Mouse (Mus musculus) cerebellum, adult 2 months (tissue): Measurements from ENCODE around the gene Bcas3.

Experiments used
- CTCF ChIP-seq: fragments of 200-500 bp; IDR thresholded peaks from 2 replicates; pipeline ENCODE4 v1.5.1; 2011; ENCODE audit warnings: low read depth, mild to moderate bottlenecking, control low read depth, low read length, moderate library complexity, borderline replicate concordance; ENCODE audit not compliant: insufficient read depth
- POLR2A ChIP-seq: fragments of 200-500 bp; IDR thresholded peaks from 2 replicates; pipeline ENCODE4 v1.6.1; 2011; ENCODE audit warnings: low read length, control low read depth, borderline replicate concordance; ENCODE audit not compliant: insufficient read depth

- TF ChIP-seq POLR2A (no peak), CTCF (no peak)
These were observed 452.8 kb downstream of the Bcas3 start for GRCm38 (mm10) chr11:85805779-85806178.
